Mouse (Mus musculus) urinary bladder, postnatal 14 days (tissue): Measurements from ENCODE around the gene Cat.

Experiments
- DNase-seq: peaks from one replicate; pipeline ENCODE4 v3.0.0; 2021; ENCODE audit warnings: low spot score

Cat gene

DNA sequence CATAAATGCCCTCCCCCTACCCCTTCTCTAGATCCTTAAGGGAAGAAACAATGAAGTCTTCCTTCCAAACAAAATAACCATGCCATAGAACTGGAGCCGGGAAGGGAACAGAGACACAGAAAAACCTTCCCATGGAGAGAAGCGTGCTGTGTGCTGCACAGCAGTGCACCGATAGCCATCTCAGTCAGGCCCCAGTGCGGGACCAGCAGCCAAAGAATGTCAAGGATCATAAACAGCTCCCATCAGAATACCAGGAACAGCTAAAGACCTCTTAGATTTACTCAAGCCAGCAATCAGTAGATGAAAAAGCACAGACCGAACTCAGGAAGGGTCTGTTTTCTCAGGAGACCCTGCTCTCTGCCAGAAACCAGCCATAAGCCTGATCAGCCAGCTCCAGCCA, 48.4 kb downstream of the Cat start:
- DNase-seq = no peak

DNA sequence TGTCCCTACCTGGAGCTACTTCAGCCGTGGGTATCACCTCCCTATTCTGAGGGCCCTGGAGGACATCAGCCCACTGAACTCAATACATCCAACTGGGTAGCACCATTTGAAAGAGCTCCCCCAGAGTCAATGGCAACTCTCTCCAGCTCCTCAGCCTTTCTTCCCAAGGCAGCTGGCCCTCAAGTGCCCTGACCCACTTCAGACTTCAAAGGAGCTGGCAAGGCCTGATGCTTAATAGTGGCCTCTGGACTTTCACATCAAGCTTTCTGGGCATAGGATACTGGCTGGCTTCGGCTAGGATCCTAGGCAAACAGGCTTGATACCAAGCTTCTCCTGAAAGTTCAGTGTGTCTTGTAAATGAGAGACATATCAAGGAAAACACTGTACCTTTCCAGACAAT, 49.9 kb downstream of the Cat start:
- DNase-seq = no peak

DNA sequence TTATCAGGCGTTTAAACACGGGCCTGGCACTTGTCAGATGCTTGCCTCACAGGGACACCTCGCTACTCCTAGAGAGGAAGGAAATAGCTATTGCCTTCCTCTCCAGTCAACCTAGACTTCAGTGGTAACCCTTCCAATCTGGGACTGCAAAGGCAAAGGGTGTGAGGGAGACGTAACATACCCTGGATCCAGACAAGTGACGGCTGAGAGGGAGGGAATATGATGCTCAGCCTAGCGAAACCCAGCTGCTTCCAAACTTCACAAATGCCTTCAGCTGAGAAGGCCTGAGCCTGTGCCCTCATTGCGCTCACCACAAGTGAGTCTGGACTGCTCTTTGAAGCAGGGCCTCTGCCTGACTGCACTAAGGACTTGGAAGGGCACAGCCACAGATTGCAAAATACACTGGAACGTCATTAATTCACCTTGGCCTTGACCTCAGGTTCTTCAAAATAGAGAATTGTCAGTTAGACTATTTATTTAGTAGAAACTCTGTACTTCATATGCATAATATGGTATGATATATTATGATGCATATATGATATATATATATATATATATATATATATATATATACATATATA, 52.2 kb downstream of the Cat start:
- no peak for DNase-seq

DNA sequence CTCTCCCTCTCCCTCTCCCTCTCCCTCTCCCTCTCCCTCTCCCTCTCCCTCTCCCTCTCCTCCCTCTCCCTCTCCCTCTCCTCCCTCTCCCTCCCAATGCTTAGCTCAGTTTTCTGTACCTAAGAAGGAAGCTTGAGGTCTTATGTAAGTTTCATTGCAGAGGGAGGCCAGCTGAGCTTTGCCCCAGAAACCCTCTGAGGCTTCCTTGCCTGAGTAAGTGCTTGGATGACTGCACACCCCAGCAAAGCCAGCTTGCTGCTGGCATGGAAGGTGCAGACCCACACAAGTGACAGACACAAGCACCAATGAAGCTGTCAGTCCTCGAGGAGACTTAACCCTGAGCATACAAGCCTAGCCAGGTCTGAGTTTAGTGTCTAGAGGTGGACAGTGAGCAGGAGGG, 54.2 kb downstream of the Cat start:
- no peak for DNase-seq

DNA sequence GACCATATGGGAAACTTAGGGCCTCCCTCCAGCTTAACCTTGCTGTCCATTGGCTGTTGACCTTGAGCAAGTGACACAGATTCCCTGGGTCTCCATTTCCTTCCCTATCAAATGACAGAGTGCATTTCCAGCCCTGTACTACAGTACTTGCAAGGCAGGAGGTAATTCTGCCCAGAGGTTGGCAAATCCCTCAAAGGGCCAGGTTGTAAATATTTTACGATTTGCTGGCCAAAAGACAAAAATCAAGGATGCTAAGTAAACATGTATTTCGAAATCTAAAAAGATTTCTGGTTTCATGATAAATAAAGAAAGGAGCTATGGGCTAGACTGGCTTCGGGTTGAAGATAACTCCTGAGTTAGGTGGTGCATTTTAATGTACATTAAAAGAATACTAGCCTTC, 56.6 kb downstream of the Cat start:
- no peak for DNase-seq

DNA sequence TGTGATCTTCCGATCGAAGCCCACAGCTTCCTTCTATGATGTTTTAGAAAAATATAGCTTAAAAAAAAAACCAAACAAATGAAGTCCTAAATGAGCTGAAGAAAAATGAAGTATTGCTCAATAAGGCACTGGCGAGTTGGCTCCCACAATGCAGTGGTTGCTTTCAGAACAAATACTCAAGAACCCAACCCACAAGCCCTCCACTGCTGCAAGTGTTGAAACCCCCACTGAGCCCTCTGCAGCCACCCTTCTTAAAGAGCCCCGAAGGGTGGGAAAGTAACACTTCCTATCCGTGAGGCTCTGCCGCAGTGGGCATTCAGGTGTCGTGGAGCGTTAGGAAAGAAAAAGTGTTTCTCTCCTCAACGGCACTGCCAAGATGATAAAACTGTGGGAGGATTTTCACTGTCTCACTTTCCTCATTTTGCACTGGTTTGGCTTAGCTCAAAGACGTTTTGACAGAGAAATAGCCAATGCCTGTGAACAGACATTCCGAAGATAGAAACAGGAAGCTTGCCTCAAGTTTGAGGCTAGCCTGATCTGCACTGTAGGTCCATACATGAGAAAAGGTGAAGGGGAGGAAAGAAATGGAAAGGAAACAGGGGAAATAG, 59.4 kb downstream of the Cat start:
- DNase-seq = no peak

DNA sequence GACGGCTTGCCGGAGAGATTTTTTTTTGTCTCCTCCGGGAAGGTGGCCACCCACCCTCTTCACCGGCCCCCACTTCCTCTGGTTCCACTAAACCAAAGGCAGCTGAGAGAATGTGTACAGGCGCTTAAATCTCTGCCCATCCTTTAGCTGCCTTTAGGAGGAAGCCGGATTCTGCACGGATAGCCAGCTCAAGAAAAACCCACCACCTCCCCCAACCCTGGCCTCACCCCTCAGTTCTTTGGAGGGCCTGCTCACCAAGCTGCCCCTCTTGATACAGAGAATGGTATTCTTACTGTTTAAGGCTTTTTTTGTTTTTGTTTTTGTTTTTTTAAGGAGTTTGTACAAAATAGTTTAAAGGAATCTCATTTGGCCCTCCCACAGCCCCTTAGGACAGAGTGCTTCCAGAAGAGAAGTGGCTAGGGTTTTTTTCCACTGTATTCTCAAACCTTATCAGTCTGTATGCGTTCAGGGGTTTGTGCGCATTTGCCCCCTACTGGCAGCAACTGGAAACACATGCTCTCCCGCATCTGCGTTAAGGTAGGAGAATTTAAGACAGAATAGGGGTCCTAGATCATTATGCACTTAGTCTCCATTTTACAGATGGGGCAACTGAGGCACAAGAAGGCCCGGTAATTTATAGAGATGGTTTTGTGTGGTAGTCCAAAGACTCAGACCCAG, 60.5 kb downstream of the Cat start:
- DNase-seq = peak; percentile 67

DNA sequence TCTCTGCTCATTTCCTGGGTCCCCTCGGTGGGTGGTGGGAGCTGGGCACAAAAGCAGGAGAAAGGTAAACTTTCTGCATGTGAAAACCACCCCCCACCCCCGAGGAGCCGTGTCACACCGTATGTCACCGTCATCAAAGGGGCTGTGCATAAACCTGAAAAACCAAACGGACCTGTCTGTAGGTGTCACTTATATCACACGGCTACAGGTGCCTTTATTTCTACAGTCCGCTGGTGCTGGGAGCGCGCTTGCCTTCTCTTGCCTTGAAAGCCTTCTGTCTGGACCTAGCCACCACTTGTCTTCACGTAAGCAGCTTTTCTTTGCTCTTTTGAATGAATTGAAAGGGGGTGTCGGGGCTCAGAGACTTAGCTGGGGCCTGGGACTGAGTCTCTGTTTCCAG, 61.1 kb downstream of the Cat start:
- peak; percentile 52 for DNase-seq

DNA sequence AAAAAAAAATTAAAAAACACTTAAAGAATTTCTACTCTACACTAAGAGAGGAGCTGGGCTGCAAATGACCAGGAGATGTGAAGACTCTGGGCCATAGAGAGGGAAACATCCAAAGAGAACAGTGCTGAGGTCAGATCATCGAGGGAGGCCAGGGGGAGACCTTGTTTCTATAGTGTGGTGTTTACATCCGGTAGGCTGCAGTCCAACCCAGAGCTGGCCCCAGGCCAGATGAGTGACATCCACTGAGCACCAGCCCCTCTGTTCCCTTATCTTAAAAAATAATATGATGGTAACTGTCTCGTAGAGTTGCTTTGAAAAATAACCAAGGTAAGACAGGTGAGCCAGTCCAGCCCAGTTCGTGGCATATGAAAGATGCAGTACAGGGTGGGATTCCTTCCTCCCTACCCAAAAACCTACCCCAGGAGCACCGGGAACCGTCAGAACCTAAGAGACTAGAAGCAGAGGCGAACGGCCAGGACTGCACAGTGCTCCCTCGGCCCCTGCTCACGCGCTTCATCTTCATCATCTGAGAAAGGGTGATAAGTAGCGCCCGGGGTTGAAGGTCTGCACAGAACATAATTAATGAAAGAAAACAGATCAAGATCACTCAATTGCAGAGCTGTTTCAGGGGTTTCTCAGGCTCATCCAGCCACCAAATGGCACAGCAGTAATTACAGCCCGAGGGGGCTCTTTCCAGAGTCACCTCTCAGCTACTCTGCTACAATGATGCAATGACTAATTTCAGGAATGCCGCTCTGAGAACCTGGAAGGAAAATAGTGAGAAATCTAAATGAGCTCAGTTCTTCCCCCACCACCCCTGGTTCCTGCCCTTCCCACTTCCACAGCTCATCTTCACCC, 64.1 kb downstream of the Cat start:
- DNase-seq = no peak

DNA sequence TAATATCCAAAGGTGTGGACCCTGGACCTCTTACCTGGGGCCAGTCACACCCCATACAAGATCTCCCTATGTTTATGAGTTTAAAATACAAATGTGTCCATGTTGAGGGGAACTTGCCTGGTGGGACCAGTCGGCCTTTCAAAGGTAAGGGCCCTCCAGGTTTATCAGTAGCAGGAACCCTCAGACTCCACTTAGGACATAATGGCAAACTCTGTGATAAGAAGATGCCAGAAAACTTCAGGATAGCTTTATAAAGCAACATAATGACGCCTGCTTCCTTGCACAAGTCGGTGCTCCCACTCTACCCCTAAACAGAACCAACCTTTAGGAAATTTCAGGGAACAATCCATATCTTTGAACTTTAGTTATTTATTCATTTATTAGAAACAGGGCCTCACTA, 69.2 kb downstream of the Cat start:
- DNase-seq = no peak

DNA sequence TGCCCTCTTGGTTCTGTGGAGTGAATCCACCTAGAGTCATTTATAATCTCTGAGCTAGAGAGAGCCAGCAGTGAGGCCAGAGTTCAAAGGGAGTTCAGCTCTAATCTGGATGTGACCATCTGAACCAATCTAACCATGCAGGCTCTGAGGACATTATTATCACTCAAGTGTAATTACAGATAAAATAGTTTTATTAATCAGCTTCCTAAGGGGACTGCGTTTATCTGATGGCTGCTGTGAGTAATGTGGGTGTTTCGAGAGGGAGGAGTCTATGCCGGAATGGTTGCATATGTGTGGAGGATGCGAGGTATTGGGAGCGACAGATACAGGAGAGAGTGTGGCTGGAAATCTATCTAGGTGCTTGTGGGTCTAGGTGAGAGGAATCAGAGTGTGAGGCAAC, 71.6 kb downstream of the Cat start:
- peak; percentile 25 for DNase-seq

DNA sequence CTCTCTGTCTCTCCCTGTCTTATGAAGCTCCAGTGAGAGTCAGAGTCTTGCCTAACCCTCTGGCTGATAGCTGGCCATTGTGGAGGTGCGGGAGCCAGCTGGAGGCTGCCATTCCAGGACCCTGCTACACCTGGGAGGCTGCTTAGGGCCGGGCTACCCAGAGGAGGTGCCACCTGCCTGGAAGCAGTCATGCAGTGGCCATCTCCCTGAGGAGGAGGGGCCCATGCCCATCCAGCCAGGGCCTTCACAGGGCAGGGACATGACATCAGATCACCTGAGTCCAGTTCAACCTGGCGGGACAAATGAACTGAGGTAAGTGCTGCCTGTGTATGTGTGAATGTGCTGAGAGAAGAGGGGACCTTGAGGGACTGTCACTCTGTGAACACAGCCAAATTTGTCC, 73.1 kb downstream of the Cat start:
- no peak for DNase-seq

DNA sequence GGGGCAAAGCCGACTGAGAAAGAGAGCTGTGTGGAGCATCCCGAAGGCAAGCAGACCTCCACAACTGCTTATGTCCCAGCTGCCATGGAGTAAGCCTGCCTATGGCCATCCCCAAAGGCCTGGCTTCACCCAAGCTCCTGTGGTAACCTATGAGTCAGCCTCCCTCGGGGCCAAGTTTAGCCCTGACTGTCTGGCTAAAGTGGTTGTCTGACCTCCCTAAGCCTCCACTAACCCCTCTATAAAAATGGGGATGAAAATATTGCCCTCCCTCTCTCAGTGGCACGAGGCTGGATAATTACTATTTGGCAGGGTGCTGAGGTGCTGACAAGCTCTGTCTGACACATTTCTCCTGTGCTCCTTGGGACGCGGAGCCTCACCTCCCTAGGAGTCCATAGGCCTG, 73.6 kb downstream of the Cat start, which contains the start of gene Elf5:
TSS of gene Elf5 (plus strand) at position 341 of the 400 bp plus-strand sequence.
- no peak for DNase-seq

DNA sequence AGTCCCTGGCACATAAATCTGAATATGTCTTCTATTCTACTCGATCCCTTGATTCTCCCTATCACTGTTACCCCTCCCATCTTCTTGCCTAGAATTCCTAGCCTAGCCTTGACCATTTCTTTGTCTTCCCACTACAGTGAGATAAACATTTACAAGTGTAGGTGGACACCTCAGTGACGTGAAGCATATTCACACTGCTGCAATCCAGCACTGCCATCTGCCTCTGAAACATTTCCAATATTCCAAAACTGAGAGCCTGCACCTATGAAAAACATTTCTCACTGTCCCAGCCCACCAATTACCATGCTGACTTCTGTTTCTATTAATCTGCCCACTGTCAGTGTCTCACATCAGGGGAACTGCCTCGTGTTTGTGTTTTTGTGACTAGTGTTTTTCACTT, 78.7 kb downstream of the Cat start:
- no peak for DNase-seq
